Mouse (Mus musculus): ENCODE data around the gene Map3k5.

DNA sequence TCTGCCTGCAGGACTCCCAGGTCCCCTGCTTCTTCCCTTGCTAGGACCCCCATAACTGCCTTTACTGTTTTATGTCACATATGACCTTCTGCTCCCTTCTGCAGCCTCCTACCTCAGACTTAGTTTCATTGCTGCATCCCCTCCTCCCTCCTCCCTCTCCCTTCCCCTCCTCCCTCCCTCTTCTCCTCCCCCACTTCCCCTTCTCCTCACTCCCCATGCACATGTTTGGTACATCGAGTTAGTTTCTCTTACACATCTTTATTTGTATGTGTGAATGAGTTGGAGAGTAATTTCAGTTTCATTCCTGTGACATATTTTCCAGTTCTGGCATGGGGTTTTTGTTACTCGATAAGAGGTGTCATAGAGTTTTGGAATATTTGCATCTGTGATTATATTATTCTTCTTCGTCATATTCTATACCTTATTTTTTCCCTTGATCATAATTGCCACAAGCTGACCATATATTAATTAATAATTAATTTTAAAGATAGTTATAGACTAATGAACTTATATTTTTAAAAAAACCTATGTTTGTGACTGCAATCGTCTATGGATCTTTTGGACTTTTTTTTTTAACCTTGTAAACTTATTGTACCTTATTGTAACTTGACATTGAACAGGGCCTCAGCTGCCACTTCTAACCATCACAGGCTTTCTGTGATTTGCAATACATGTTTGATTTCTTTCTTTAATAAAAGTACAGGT, 65.6 kb downstream of the Map3k5 start:
- no peak for TF ChIP-seq FLI1 (IDR thresholded peaks at IDR 0.05; ENCODE audit: low read length)
- no peak for TF ChIP-seq GATA1 (IDR thresholded peaks at IDR 0.05; ENCODE audit: borderline replicate concordance, low read length)
